ENCODE assay signal across 8 mouse cellular contexts in the genomic region with DNA sequence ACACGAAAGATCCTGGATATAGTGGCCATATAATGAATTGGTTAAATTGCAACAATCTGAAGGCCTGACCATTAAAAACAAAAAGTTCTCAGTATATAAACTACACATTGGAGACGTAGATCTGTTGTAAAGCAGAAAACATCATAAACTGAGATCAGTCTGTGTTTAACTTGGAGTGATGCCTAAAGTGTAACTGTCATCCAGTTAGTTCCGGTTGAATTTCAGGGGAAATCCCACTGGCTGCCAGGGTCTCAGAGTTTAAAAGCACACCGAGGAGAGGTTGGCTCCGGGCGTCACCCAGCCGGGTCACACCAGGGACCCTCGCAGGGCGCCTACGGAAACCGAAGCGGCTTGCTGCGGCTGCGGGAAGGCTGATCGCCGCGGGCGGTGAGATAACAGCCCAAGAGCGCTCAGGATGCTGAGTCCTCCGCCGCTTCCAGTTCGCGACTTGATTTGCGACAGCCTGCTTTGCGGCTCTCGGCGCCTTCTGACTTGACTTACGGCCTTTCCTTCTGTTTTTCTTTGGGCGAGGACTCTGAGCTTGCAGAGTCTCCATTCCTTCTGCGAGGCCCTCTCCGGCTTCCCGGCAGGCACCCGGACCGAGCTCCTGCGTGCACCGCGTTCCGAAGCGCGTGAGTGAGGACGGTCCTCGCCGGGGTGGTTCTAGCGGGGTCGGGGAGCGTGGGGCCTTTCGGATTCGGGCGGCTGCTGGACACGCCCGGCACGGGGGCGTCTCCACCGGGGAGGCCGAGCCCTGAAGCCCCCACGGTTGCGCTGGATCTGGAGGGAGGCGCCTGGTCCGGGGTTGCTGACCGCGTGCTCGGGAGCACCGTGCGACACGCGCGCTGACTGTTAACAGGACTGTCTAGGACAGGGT. TPM values are rescaled to one million over a fixed set of nuclear protein-coding genes. Genes with fewer than 3 reads are reported as not detected.
DNase-seq lines count a peak whose midpoint lies in the region; ATAC-seq and TF ChIP-seq lines count a peak whose summit lies in the region.

Gene Rad52 (plus strand): TSS at position 495 of the 877 bp plus-strand sequence.

- peak within 1 kb of the TSS; percentile 91 for H3K4me3 ChIP-seq in C2C12 (ENCODE audit: insufficient read depth, poor library complexity, severe bottlenecking)
- H3K4me3 ChIP-seq in erythroblast, embryonic 14.5 days (replicated peaks): peak within 1 kb of the TSS; percentile 91
- peak within 1 kb of the TSS; percentile 91 for H3K4me3 ChIP-seq in heart, embryonic 12.5 days
- H3K4me3 ChIP-seq in kidney, postnatal 0 days (replicated peaks; ENCODE audit: low read depth, low read length): peak within 1 kb of the TSS; percentile 90
- H3K4me3 ChIP-seq in liver, embryonic 11.5 days (ENCODE audit: low read depth, low read length): peak within 1 kb of the TSS; percentile 73
- H3K4me3 ChIP-seq in stomach, embryonic 14.5 days (ENCODE audit: low read depth, low read length): peak within 1 kb of the TSS; percentile 88

- H3K79me3 ChIP-seq in C2C12 (ENCODE audit: low read depth): peaks cover 31% of the 10 kb centered on the region

- 2% methylated on average over 67 of the region's 67 CpGs for WGBS in heart, embryonic 12.5 days
- under 1% methylated on average over 67 of the region's 67 CpGs for WGBS in kidney, postnatal 0 days
- WGBS in liver, embryonic 11.5 days: 2% methylated on average over 67 of the region's 67 CpGs
- WGBS in stomach, embryonic 14.5 days: 2% methylated on average over 67 of the region's 67 CpGs

- peak; percentile 92 for ATAC-seq in heart, embryonic 12.5 days (ENCODE audit: insufficient number of reproducible peaks, low FRiP score)
- peak; percentile 88 for ATAC-seq in kidney, postnatal 0 days (replicated peaks; ENCODE audit: low FRiP score, low read depth)
- ATAC-seq in liver, embryonic 11.5 days (replicated peaks; ENCODE audit: low FRiP score): peak; percentile 84
- peak; percentile 85; the same call in 1 of the 2 replicates for ATAC-seq in stomach, embryonic 14.5 days (ENCODE audit: insufficient number of reproducible peaks, insufficient read depth, low FRiP score, low read depth)

- peak within 1 kb of the TSS; percentile 98 for H3K27ac ChIP-seq in heart, embryonic 12.5 days (ENCODE audit: poor library complexity, severe bottlenecking)
- peak within 1 kb of the TSS; percentile 97 for H3K27ac ChIP-seq in kidney, postnatal 0 days
- H3K27ac ChIP-seq in liver, embryonic 11.5 days (ENCODE audit: low read depth, low read length): peak within 1 kb of the TSS; percentile 87
- peak within 1 kb of the TSS; percentile 92 for H3K27ac ChIP-seq in stomach, embryonic 14.5 days (ENCODE audit: low read length)

- TF ChIP-seq POLR2A in brain, embryonic 14.5 days (IDR thresholded peaks at IDR 0.05; ENCODE audit: borderline replicate concordance, extremely low read depth, insufficient read depth, insufficient read length, poor library complexity, severe bottlenecking): peak; percentile 44; the same call in 1 of the 2 replicates

- no peak for TF ChIP-seq CTCF in C2C12 (IDR thresholded peaks at IDR 0.05; ENCODE audit: control insufficient read depth, insufficient read depth, insufficient read length)
- TF ChIP-seq CTCF in brain, embryonic 14.5 days (IDR thresholded peaks at IDR 0.05; ENCODE audit: borderline replicate concordance, extremely low read depth, insufficient read depth, insufficient read length): no peak
- TF ChIP-seq CTCF in kidney, postnatal 0 days (IDR thresholded peaks at IDR 0.05; ENCODE audit: low read depth): no peak

- H3K36me3 ChIP-seq in C2C12 (ENCODE audit: control insufficient read depth, insufficient read depth): peaks cover 5% of the 10 kb centered on the region
- peaks cover 30% of the 10 kb centered on the region for H3K36me3 ChIP-seq in erythroblast, embryonic 14.5 days (ENCODE audit: control insufficient read depth)
- H3K36me3 ChIP-seq in heart, embryonic 12.5 days: 0 out of 2 replicates have a peak, but pooled peaks cover 7% of the 10 kb centered on the region
- H3K36me3 ChIP-seq in kidney, postnatal 0 days (ENCODE audit: insufficient read depth, low read length): no peaks in the 10 kb centered on the region
- H3K36me3 ChIP-seq in liver, embryonic 11.5 days (ENCODE audit: control insufficient read depth, insufficient read depth, low read length): no peaks in the 10 kb centered on the region; the same call in 1 of the 2 replicates
- H3K36me3 ChIP-seq in stomach, embryonic 14.5 days (ENCODE audit: control insufficient read depth, insufficient read depth, low read length): no peaks in the 10 kb centered on the region

- H3K9me3 ChIP-seq in erythroblast, embryonic 14.5 days (ENCODE audit: control insufficient read depth, low read length): no peaks in the 10 kb centered on the region
- no peaks in the 10 kb centered on the region for H3K9me3 ChIP-seq in heart, embryonic 12.5 days (replicated peaks)
- no peaks in the 10 kb centered on the region for H3K9me3 ChIP-seq in kidney, postnatal 0 days (replicated peaks; ENCODE audit: low read length)
- no peaks in the 10 kb centered on the region for H3K9me3 ChIP-seq in liver, embryonic 11.5 days (ENCODE audit: control insufficient read depth, low read length)
- H3K9me3 ChIP-seq in stomach, embryonic 14.5 days (ENCODE audit: control insufficient read depth, low read depth, low read length): no peaks in the 10 kb centered on the region

- peak within 1 kb of the TSS; percentile 86 for H3K4me2 ChIP-seq in heart, embryonic 12.5 days
- peak within 1 kb of the TSS; percentile 63 for H3K4me2 ChIP-seq in kidney, postnatal 0 days (ENCODE audit: low read length)
- H3K4me2 ChIP-seq in liver, embryonic 11.5 days: peak within 1 kb of the TSS; percentile 84
- peak within 1 kb of the TSS; percentile 83 for H3K4me2 ChIP-seq in stomach, embryonic 14.5 days (replicated peaks; ENCODE audit: low read depth, low read length)

- H3ac ChIP-seq in C2C12 (ENCODE audit: control insufficient read depth, insufficient read length, low read depth): peak within 1 kb of the TSS; percentile 99

- no peaks in the 10 kb centered on the region for H3K27me3 ChIP-seq in C2C12 (ENCODE audit: control insufficient read depth, insufficient read depth, insufficient read length)
- H3K27me3 ChIP-seq in erythroblast, embryonic 14.5 days (ENCODE audit: control insufficient read depth): no peaks in the 10 kb centered on the region
- no peaks in the 10 kb centered on the region for H3K27me3 ChIP-seq in heart, embryonic 12.5 days (replicated peaks)
- H3K27me3 ChIP-seq in kidney, postnatal 0 days (ENCODE audit: insufficient read depth, low read length): no peaks in the 10 kb centered on the region
- H3K27me3 ChIP-seq in liver, embryonic 11.5 days (replicated peaks; ENCODE audit: control insufficient read depth, insufficient read depth, low read length): no peaks in the 10 kb centered on the region
- no peaks in the 10 kb centered on the region for H3K27me3 ChIP-seq in stomach, embryonic 14.5 days (ENCODE audit: control insufficient read depth, insufficient read depth, low read length)

- H3K79me2 ChIP-seq in C2C12 (ENCODE audit: control insufficient read depth, insufficient read depth): peaks cover 49% of the 10 kb centered on the region

- peaks cover 26% of the 10 kb centered on the region for H3K4me1 ChIP-seq in erythroblast, embryonic 14.5 days (ENCODE audit: control insufficient read depth)
- peaks cover 4% of the 10 kb centered on the region for H3K4me1 ChIP-seq in heart, embryonic 12.5 days (replicated peaks)
- no peaks in the 10 kb centered on the region for H3K4me1 ChIP-seq in kidney, postnatal 0 days (replicated peaks; ENCODE audit: insufficient read depth, low read length)
- H3K4me1 ChIP-seq in liver, embryonic 11.5 days (replicated peaks; ENCODE audit: control insufficient read depth, insufficient read depth, low read length): peaks cover 2% of the 10 kb centered on the region; the same call in 1 of the 2 replicates
- peaks cover 6% of the 10 kb centered on the region; the same call in 1 of the 2 replicates for H3K4me1 ChIP-seq in stomach, embryonic 14.5 days (ENCODE audit: control insufficient read depth, insufficient read depth, low read length)

- DNase-seq in brain, embryonic 14.5 days (ENCODE audit: low read depth): peak; percentile 98
- DNase-seq in kidney, postnatal 0 days (ENCODE audit: low spot score): peak; percentile 97
- peak; percentile 88 for DNase-seq in liver, embryonic 11.5 days (ENCODE audit: low spot score)
- peak; percentile 90 for DNase-seq in naive thymus-derived CD4-positive, alpha-beta T cell, adult 2 months (ENCODE audit: low read depth)

- peak within 1 kb of the TSS; percentile 93 for H3K9ac ChIP-seq in heart, embryonic 12.5 days
- H3K9ac ChIP-seq in kidney, postnatal 0 days (ENCODE audit: low read depth, low read length): peak within 1 kb of the TSS; percentile 93
- peak within 1 kb of the TSS; percentile 80 for H3K9ac ChIP-seq in liver, embryonic 11.5 days (ENCODE audit: low read depth, low read length)
- H3K9ac ChIP-seq in stomach, embryonic 14.5 days (replicated peaks; ENCODE audit: low read depth, low read length): peak within 1 kb of the TSS; percentile 83

TF ChIP-seq in C2C12, 6 proteins besides CTCF, POLR2A, EP300 and RAD21:
- TF ChIP-seq CEBPB (IDR thresholded peaks at IDR 0.05; ENCODE audit: low read depth) (no peak), MYOD1 (IDR thresholded peaks at IDR 0.05; ENCODE audit: control insufficient read depth, insufficient read length, low read depth) (no peak), MYOG (IDR thresholded peaks at IDR 0.05; ENCODE audit: control insufficient read depth, extremely low read depth, insufficient read length) (no peak), USF1 (IDR thresholded peaks at IDR 0.05; ENCODE audit: low read depth) (no peak), FOSL1 (IDR thresholded peaks at IDR 0.05; ENCODE audit: insufficient read depth, low read length, poor library complexity, severe bottlenecking) (no peak), MAX (IDR thresholded peaks at IDR 0.05) (no peak)
TF ChIP-seq in C2C12: peak in this region for 0.

RNA-seq across cellular contexts. Expression of gene Rad52, which starts in this region (rescaled TPM):
- polyA plus RNA-seq in C2C12 (2012; fragmentation: generic; extraction: Trizol): 7.5 TPM
- polyA plus RNA-seq in brain, embryonic 14.5 days (2012; rRNA removed): 47.4 and 65.0 TPM in 2 replicates
- polyA plus RNA-seq in erythroblast, embryonic 14.5 days (2012): 2.0 and 2.1 TPM in 2 replicates
- 13.5 and 15.9 TPM in 2 replicates for polyA plus RNA-seq in heart, embryonic 12.5 days (2016; fragmentation: Nextera tagmentation; extraction: Ambion mirVana)
- polyA plus RNA-seq in kidney, postnatal 0 days (2015; fragmentation: Nextera tagmentation; extraction: Ambion mirVana): 14.4 and 16.0 TPM in 2 replicates
- polyA plus RNA-seq in liver, embryonic 11.5 days (2014; fragmentation: Nextera tagmentation; extraction: Ambion mirVana): 23.9 and 24.7 TPM in 2 replicates
- 24.2 and 27.3 TPM in 2 replicates for polyA plus RNA-seq in stomach, embryonic 14.5 days (2014; fragmentation: Nextera tagmentation; extraction: Ambion mirVana)

Comparison
In these comparisons a context has a peak if more than half of its experiments do, and no peak if none do; other contexts are left out.
1. Peak in every context shown above with its lines: DNase-seq, ATAC-seq, H3K4me3 ChIP-seq and H3K27ac ChIP-seq.